Comparison of ENCODE assay signal across 13 mouse cellular contexts in the genomic region with DNA sequence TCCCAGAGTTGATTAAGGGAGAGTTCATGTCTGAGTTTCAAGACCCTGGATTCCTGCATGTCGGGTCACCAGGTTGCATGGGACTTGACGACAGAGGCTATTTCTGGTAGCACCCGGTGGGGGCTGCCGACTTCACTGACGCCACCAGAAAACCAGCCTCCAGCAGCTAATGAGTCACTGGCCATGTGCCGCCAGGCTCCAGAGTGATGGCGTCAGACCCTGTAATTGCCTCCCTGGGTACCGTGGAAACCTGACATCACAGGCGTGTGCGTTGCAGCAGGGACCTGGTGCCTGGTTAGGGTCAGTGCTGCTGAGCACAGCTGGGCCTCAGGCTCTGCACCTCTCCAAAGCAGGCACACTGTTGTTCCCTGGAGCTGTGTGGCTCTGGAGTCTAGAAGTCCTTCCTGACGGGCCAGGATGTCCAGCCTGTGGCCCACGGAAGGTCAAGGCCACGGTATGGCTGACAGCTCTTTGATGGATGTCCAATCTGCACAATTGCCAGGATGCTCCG.
DNase-seq lines count a peak whose midpoint lies in the region; ATAC-seq and TF ChIP-seq lines count a peak whose summit lies in the region.
"Had no signal": no experiment of that assay in that cellular context is flagged by ENCODE, and none has a peak within 500 bp of the region (broad histone marks: within the 10 kb centered on the region; RNA-seq: fewer than 3 reads in every experiment).

No protein-coding gene starts in this region.

- POLR2A ChIA-PET in Patski (lab: Charles Lee) = interaction anchor here (0.5 to 1.5 kb wide), 4 partner anchors 14 to 114 kb away, joined by 3 to 11 read pairs (median 4); a partner anchor contains a TSS

- peak; percentile 92 to 95 for DNase-seq in adrenal gland, adult (ENCODE audit: inconsistent age in 2 of 2, low spot score in 1 of 2)
- DNase-seq in adrenal gland, postnatal 4 days (ENCODE audit: low spot score in 2 of 2) = no peak
- peak; percentile 93 for DNase-seq in Patski (ENCODE audit: low read depth, low spot score)
- peak; percentile 68 for DNase-seq in heart, postnatal 4 days
- DNase-seq in gastrocnemius, postnatal 10 days = no peak
- no peak for DNase-seq in urinary bladder, postnatal 14 days (ENCODE audit: low spot score)
- DNase-seq: cerebellum, adult 2 months; embryo, embryonic 11 days; lung, postnatal 4 days had no signal

- WGBS in hindbrain, embryonic 12.5 days = 50% methylated on average over 14 of the region's 14 CpGs
- 51% methylated on average over 14 of the region's 14 CpGs for WGBS in hindbrain, embryonic 16.5 days

- H3K4me2 ChIP-seq in hindbrain, embryonic 12.5 days (replicated peaks) = no peak overlapping the region
- no peak overlapping the region for H3K4me2 ChIP-seq in hindbrain, embryonic 16.5 days (ENCODE audit: low read length)
- H3K4me2 ChIP-seq: liver, embryonic 15.5 days; stomach, embryonic 15.5 days had no signal

- H3K4me3 ChIP-seq in hindbrain, embryonic 12.5 days = no peak overlapping the region
- H3K4me3 ChIP-seq in hindbrain, embryonic 16.5 days (ENCODE audit: low read length) = no peak overlapping the region
- H3K4me3 ChIP-seq: liver, embryonic 15.5 days; stomach, embryonic 15.5 days had no signal

- H3K9ac ChIP-seq in hindbrain, embryonic 12.5 days = 0 out of 2 replicates have a peak overlapping the region, but pooled peaks have one; percentile 20
- no peak overlapping the region for H3K9ac ChIP-seq in hindbrain, embryonic 16.5 days (ENCODE audit: low read depth, low read length)
- H3K9ac ChIP-seq: liver, embryonic 15.5 days; stomach, embryonic 15.5 days had no signal

- peaks cover 35% of the 10 kb centered on the region for H3K4me1 ChIP-seq in hindbrain, embryonic 12.5 days
- H3K4me1 ChIP-seq in hindbrain, embryonic 16.5 days (ENCODE audit: control insufficient read depth, insufficient read depth, low read depth, low read length) = peaks cover 16% of the 10 kb centered on the region
- H3K4me1 ChIP-seq: liver, embryonic 15.5 days; stomach, embryonic 15.5 days had no signal

- CTCF ChIA-PET in Patski (lab: Charles Lee) = interaction anchor here (1.4 kb wide), 2 partner anchors 10 to 119 kb away, joined by 3 to 4 read pairs; no protein-coding TSS in a partner anchor

- no peaks in the 10 kb centered on the region for H3K9me3 ChIP-seq in hindbrain, embryonic 12.5 days (replicated peaks)
- H3K9me3 ChIP-seq in hindbrain, embryonic 16.5 days (ENCODE audit: control insufficient read depth, low read length) = no peaks in the 10 kb centered on the region
- H3K9me3 ChIP-seq: liver, embryonic 15.5 days; stomach, embryonic 15.5 days had no signal

- no peak for ATAC-seq in hindbrain, embryonic 12.5 days (ENCODE audit: low FRiP score)
- no peak for ATAC-seq in hindbrain, embryonic 16.5 days
- ATAC-seq in Patski = peak; percentile 58

- H3K27me3 ChIP-seq in hindbrain, embryonic 12.5 days = peaks cover 12% of the 10 kb centered on the region; the same call in 1 of the 2 replicates
- H3K27me3 ChIP-seq in hindbrain, embryonic 16.5 days (replicated peaks; ENCODE audit: control insufficient read depth, insufficient read depth, low read length) = no peaks in the 10 kb centered on the region
- no peaks in the 10 kb centered on the region for H3K27me3 ChIP-seq in Patski
- H3K27me3 ChIP-seq: liver, embryonic 15.5 days; stomach, embryonic 15.5 days had no signal

- TF ChIP-seq CTCF in Patski (IDR thresholded peaks at IDR 0.05) = no peak

- H3K27ac ChIP-seq in hindbrain, embryonic 12.5 days = peak overlapping the region; percentile 25; the same call in 1 of the 2 replicates
- H3K27ac ChIP-seq in hindbrain, embryonic 16.5 days (ENCODE audit: low read depth, low read length) = no peak overlapping the region
- H3K27ac ChIP-seq: liver, embryonic 15.5 days; stomach, embryonic 15.5 days had no signal

- H3K36me3 ChIP-seq in hindbrain, embryonic 12.5 days = peaks cover 73% of the 10 kb centered on the region
- peaks cover 12% of the 10 kb centered on the region for H3K36me3 ChIP-seq in hindbrain, embryonic 16.5 days (ENCODE audit: control insufficient read depth, insufficient read depth, low read length)
- H3K36me3 ChIP-seq: liver, embryonic 15.5 days had no signal

- in situ Hi-C loops in Patski (cut with MboI; ENCODE audit: low pct_unique_long_range_greater_than_20kb) = loop anchor here (5.0 kb wide), 1 partner anchor 35 kb away; no protein-coding TSS in a partner anchor

Comparison
In these comparisons a context has a peak if more than half of its experiments do, and no peak if none do; other contexts are left out.
1. DNase-seq: peak in adrenal gland, adult (2 of 2), Patski (single experiment) and heart, postnatal 4 days (single experiment); none in adrenal gland, postnatal 4 days (0 of 2), gastrocnemius, postnatal 10 days (single experiment) and urinary bladder, postnatal 14 days (single experiment).